Mouse (Mus musculus) brown adipose tissue, adult 24 weeks (tissue): Measurements from ENCODE around the gene Trpv3. TPM values are rescaled to one million over a fixed set of nuclear protein-coding genes. Genes with fewer than 3 reads are reported as not detected.
"Not testable (repeated sequence)": the region's sequence is repeated elsewhere in the genome, so short reads cannot be mapped to it uniquely, and the experiment has no call there.

Experiments used
- H3K27ac ChIP-seq: fragments of 200-500 bp; replicated peaks from 2 replicates; pipeline ENCODE4 v1.5.1; 2012; ENCODE audit warnings: low read depth, mild to moderate bottlenecking, low read length
- H3K4me1 ChIP-seq: fragments of 200-500 bp; 2 replicates; pipeline ENCODE4 v1.6.1; 2012; ENCODE audit warnings: low read length, mixed read lengths; ENCODE audit not compliant: control insufficient read depth, insufficient read depth, insufficient read length
- H3K4me3 ChIP-seq: fragments of 200-500 bp; 2 replicates; pipeline ENCODE4 v1.5.1; 2012; ENCODE audit warnings: low read depth, mild to moderate bottlenecking, low read length, moderate library complexity; ENCODE audit not compliant: insufficient read depth
- polyA plus RNA-seq: library from polyadenylated mRNA; stranded (reverse); fragments of >200 nt; gene quantifications from 2 replicates; pipeline ENCODE4 v1.2.4, GENCODE M21; 2012; ENCODE audit not compliant: missing spikeins, insufficient read depth, insufficient read length

Gene Trpv3
- polyA plus RNA-seq, 1 experiment, result not detected

GRCm38 (mm10) chr11:73260457-73260856 is 6.7 kb upstream of the Trpv3 start:
- Histone ChIP-seq H3K4me3 (no peak overlapping the region), H3K27ac (no peak overlapping the region), H3K4me1 (no peaks in the 10 kb centered on the region)

- Histone ChIP-seq H3K4me3 (no peak overlapping the region), H3K27ac (no peak overlapping the region), H3K4me1 (peaks cover 2% of the 10 kb centered on the region; the same call in 1 of the 2 replicates)
These were observed 5.8 kb upstream of the Trpv3 start for GRCm38 (mm10) chr11:73261385-73261784.

- Histone ChIP-seq H3K4me3 (no peak overlapping the region), H3K27ac (peak overlapping the region; percentile 9; the same call in 1 of the 2 replicates), H3K4me1 (0 out of 2 replicates have a peak, but pooled peaks cover 2% of the 10 kb centered on the region)
These were observed 7.6 kb downstream of the Trpv3 start for GRCm38 (mm10) chr11:73274821-73275220.

- Histone ChIP-seq H3K4me3 (no peak overlapping the region), H3K4me1 (peaks cover 2% of the 10 kb centered on the region), H3K27ac (no peak overlapping the region)
These were observed 13.5 kb downstream of the Trpv3 start for GRCm38 (mm10) chr11:73280710-73281109.

GRCm38 (mm10) chr11:73281528-73282027 is 14.4 kb downstream of the Trpv3 start:
- peak overlapping the region; percentile 49 for H3K4me3 ChIP-seq
- H3K27ac ChIP-seq, result no peak overlapping the region
- H3K4me1 ChIP-seq, result peaks cover 5% of the 10 kb centered on the region

GRCm38 (mm10) chr11:73283369-73283768 is 16.2 kb downstream of the Trpv3 start:
- no peak overlapping the region for H3K4me3 ChIP-seq
- H3K27ac ChIP-seq, result no peak overlapping the region
- peaks cover 5% of the 10 kb centered on the region for H3K4me1 ChIP-seq

GRCm38 (mm10) chr11:73283926-73284325 is 16.7 kb downstream of the Trpv3 start:
- no peak overlapping the region for H3K4me3 ChIP-seq
- H3K27ac ChIP-seq, result peak overlapping the region; percentile 49; the same call in 1 of the 2 replicates
- peaks cover 5% of the 10 kb centered on the region for H3K4me1 ChIP-seq

- Histone ChIP-seq H3K4me3 (no peak overlapping the region), H3K27ac (peak overlapping the region; percentile 93)
These were observed 17.2 kb downstream of the Trpv3 start for GRCm38 (mm10) chr11:73284351-73284750.

GRCm38 (mm10) chr11:73289621-73290020 is 22.4 kb downstream of the Trpv3 start:
- peaks cover 13% of the 10 kb centered on the region for H3K4me1 ChIP-seq
- no peak overlapping the region for H3K4me3 ChIP-seq
- H3K27ac ChIP-seq, result peak overlapping the region; percentile 89

More at GRCm38 (mm10) chr11:73284351-73284750, 17.2 kb downstream of the Trpv3 start:
- H3K4me1 ChIP-seq, result peaks cover 8% of the 10 kb centered on the region

- H3K4me1 ChIP-seq, result no peaks in the 10 kb centered on the region
- no peak overlapping the region for H3K4me3 ChIP-seq
These were observed 35.9 kb downstream of the Trpv3 start for GRCm38 (mm10) chr11:73303123-73303522.

GRCm38 (mm10) chr11:73315961-73316360 is 48.8 kb downstream of the Trpv3 start:
- H3K4me1 ChIP-seq, result no peaks in the 10 kb centered on the region
- H3K4me3 ChIP-seq, result no peak overlapping the region
- no peak overlapping the region for H3K27ac ChIP-seq

More at GRCm38 (mm10) chr11:73303123-73303522, 35.9 kb downstream of the Trpv3 start:
- no peak overlapping the region for H3K27ac ChIP-seq

- H3K4me3 ChIP-seq, H3K27ac ChIP-seq: not testable (repeated sequence)
These were observed 51.4 kb downstream of the Trpv3 start for GRCm38 (mm10) chr11:73318581-73318980.

GRCm38 (mm10) chr11:73321064-73321463 is 53.9 kb downstream of the Trpv3 start:
- H3K4me3 ChIP-seq, H3K4me1 ChIP-seq, H3K27ac ChIP-seq: not testable (repeated sequence)

More at GRCm38 (mm10) chr11:73318581-73318980, 51.4 kb downstream of the Trpv3 start:
- not testable (repeated sequence) for H3K4me1 ChIP-seq

- peaks cover 3% of the 10 kb centered on the region; the same call in 1 of the 2 replicates for H3K4me1 ChIP-seq
- peak overlapping the region; percentile 72 for H3K4me3 ChIP-seq
- H3K27ac ChIP-seq, result peak overlapping the region; percentile 99
These were observed 57.0 kb downstream of the Trpv3 start for GRCm38 (mm10) chr11:73323906-73324830.

GRCm38 (mm10) chr11:73326485-73326886 is 59.3 kb downstream of the Trpv3 start:
- peak overlapping the region; percentile 88 for H3K27ac ChIP-seq
- H3K4me1 ChIP-seq, result peaks cover 3% of the 10 kb centered on the region; the same call in 1 of the 2 replicates
- peak overlapping the region; percentile 39 for H3K4me3 ChIP-seq
